Mouse (Mus musculus) adrenal gland, postnatal 4 days (tissue): Measurements from ENCODE around the gene Atp6v0a1. TPM values are rescaled to one million over a fixed set of nuclear protein-coding genes. Genes with fewer than 3 reads are reported as not detected.

Source experiments
- DNase-seq, 2 experiments: peaks; one replicate each; pipeline ENCODE4 v3.0.0; 2021 to 2022; ENCODE audit warnings: low spot score in 2 of 2, mixed read lengths in 2 of 2
- total RNA-seq, 2 experiments: library from RNA; stranded (reverse); gene quantifications; 2 replicates each; pipeline ENCODE4 v1.2.3; 2021

Gene Atp6v0a1
- total RNA-seq, 2 experiments from 2014 or later, result 103 to 106 TPM

DNA sequence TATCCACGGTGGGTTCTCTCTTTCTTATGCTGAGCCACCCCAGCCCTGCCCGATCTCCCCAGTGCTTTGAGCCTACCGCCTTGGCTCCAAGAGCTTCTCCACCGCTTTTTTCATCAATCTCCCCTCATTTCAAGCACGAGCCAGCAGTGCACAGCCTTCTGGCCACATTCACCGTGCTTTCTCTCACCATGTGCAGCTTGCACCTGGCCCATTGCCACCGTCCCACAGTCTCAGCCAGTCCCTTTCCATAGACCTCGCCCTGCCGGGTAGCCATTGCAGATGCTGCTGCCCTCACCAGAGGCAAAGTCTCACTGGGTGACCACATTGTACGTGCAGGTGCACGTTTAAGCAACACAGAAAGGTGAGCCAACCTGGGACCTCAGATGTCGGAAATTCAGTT, 14.1 kb downstream of the Atp6v0a1 start:
- no peak for DNase-seq

GRCm38 (mm10) chr11:101024001-101024400, 14.7 kb downstream of the Atp6v0a1 start:
- DNase-seq, result no peak

- no peak for DNase-seq
Observed at GRCm38 (mm10) chr11:101027121-101027520, 17.9 kb downstream of the Atp6v0a1 start.

- no peak for DNase-seq
Observed at GRCm38 (mm10) chr11:101029320-101029719, 20.1 kb downstream of the Atp6v0a1 start.

- DNase-seq, result no peak
Observed at GRCm38 (mm10) chr11:101030136-101030807, 21.0 kb downstream of the Atp6v0a1 start.

DNA sequence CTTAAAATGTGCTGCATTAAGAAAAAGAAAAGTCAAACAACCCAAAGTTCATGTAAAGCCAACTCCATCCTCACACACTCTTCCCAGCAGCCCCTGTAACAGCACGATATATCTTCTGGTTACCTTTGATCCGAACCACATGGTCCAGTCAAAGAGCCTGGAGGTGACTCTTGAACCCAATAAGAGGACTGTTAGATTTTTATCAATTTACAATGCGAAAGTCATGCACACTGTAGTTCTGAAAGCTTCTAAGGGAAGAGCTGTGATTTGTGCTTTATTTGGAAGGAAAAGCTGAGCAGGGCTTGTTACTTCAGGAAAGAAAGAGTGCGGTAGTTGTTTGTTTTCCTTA, 21.5 kb downstream of the Atp6v0a1 start:
- DNase-seq, result no peak

DNA sequence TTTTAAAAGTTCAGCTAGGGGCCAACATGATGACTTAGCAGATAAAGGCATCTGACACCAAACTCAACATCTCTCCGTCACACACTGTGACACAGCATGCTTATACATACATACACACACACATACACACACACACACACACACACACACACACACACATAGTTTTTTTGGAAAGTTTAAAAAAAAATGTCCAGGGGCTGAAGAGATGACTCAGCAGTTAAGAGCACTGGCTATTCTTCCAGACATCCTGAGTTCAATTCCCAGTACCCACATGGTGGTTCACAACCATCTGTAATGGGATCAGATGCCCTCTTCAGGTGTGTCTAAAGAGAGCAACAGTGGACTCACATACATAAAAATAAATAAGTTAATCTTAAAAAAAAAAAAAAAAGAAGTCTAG, 22.2 kb downstream of the Atp6v0a1 start:
- DNase-seq, result no peak

DNA sequence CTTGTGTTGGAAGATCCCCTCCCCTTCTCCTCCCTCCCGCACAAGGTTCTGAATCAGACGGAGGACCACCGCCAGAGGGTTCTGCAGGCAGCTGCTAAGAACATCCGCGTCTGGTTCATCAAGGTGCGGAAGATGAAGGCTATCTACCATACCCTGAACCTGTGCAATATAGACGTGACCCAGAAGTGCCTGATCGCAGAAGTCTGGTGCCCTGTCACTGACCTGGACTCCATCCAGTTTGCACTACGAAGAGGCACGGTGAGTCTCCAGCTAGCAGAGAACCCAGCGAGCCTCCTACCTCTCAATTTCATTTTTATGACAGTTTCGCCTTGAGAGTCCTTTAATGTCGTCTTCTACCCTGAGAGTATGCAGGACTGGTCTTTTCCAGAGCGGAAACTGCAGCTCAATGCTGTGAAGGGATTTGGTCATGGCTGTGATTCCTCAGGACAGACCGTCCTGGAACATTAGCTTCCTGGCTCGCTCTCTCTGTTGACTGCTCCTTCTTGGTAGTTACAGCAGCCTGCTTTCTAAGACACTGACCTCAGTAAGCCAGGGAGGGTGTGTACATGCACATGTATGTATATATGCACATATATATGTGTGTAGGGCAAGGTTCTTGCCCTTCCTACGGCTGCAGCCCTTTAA, 24.7 kb downstream of the Atp6v0a1 start:
- DNase-seq, result no peak

DNA sequence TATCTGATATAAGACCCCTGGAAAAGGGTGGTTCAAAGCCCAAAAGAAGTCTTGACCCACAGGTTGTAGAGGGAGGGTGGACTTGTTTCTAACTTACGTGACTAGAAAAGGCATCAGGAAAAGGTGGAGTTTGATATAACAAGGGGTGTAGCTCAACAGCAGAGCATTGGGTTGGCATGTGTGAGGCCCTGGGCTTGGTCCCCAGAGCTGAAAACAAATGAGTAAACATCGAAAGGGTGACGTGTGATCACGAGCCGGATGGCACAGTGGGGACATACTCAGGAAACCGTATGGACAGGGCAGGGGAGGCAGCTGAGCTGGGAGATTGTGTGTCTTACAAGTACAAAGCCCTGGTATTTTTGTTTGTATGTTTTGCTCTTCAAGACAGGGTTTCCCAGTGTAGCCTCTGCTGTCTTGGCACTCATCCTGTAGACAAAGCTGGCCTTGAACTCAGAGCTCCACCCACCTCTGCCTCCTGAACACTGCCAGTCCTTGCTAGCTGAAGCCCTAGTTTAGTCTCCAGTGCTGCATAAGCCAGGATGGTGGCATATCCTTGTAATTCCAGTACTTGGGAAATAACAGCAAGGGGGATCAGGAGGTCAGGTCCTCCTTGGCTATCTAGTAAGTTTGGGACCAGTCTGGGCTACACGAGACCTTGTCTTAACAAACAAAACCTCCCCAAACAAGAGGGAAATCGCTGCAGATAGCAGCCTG, 25.5 kb downstream of the Atp6v0a1 start:
- no peak for DNase-seq

DNA sequence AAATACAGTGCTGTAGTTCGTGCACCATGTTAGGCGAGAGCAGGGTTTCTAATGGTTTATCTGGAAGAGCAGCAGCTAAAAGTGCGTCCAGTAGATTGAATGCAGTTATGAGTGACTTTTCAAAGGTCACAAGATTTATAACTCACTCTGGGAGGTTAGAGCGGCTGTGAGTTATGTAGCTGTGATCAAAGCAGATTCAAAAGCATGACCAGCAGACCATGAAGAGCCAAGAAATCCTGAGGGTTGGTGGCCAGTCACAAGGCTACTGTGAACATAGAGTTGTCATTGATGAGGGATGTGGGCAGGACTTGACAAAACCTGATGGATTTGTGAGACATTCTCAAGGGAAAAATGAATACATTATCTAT, 26.1 kb downstream of the Atp6v0a1 start:
- DNase-seq, result no peak

DNA sequence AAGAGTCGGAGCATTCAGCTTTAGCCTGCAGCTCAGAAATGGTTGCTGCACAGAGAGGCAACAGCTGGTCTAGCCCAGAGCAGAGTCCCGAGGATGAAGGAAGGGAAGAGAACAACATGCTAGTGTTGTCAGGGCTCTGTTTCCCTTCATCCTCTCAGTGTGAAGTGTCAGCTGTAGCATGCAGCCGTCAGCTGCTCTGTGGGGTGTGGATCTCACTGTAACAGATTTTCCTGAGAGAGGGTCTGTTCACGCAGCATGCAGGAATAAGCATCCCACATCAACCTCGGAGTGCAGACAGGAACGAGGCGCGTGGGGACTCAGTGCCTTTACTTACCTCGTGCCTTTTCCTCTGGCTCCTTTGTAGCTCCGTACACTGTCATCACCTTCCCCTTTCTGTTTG, 28.5 kb downstream of the Atp6v0a1 start:
- no peak for DNase-seq

DNA sequence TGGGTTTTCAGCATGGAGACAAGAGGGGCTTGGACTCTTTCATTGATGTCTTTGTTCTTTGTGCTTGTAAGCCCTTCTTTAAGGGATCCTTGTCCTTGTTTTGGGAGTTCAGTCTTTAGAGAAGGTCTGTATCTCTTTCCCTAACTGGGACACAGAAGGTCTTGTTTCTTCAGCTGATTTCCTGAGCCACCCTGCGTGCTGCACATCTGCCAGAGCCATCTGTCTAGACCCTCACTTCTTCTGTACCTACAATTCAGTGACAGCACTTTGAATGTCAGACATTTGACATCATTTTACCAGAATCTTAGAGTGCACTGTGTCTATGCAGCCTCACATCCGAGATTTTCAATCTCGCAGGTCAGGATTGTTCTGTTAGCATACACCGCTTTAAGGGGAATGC, 36.6 kb downstream of the Atp6v0a1 start:
- no peak for DNase-seq

GRCm38 (mm10) chr11:101046440-101046839, 37.2 kb downstream of the Atp6v0a1 start:
- DNase-seq, result no peak

DNA sequence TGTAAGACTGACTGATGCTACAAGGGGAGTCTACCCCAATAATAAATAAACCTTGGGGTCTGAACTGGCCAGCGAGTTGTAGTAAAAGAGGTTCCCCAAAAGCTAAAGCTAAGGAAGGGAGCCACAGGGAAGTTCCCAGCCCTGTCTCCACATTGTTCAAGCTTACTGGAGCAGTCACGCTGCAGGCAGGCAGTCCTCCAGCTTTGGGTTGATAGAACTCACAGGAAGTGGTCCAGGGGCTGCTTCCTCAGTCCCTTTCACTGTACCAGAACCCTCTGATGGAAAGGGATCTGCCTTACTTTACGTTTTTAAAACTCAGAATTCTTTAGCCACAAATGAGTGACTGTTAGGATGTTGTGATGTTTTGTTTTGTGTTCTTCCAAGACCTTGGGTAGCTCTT, 38.2 kb downstream of the Atp6v0a1 start:
- DNase-seq, result no peak

DNA sequence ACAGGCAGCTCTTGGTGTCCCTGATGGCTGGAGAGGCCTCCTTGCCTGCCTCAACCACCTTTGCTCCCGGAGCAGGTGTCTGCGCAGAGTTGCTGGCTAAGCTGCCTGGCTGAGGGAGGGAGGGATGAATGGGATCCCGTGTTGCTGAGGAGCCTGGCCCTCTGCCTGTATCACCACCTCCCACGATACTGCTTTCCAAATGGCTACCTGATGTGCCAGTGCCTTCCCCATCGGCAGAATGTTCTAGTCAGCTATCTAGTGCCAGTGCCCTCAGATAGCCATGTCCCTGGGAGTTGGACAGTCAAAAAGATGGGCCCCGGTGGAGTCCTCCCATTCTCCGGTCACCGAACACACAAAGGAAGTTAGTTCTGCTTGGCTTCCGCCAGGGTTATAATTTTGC, 41.1 kb downstream of the Atp6v0a1 start:
- DNase-seq, result no peak

GRCm38 (mm10) chr11:101051051-101051493, 41.8 kb downstream of the Atp6v0a1 start:
- no peak for DNase-seq

- DNase-seq, result no peak
Observed at GRCm38 (mm10) chr11:101051617-101052016, 42.4 kb downstream of the Atp6v0a1 start.

DNA sequence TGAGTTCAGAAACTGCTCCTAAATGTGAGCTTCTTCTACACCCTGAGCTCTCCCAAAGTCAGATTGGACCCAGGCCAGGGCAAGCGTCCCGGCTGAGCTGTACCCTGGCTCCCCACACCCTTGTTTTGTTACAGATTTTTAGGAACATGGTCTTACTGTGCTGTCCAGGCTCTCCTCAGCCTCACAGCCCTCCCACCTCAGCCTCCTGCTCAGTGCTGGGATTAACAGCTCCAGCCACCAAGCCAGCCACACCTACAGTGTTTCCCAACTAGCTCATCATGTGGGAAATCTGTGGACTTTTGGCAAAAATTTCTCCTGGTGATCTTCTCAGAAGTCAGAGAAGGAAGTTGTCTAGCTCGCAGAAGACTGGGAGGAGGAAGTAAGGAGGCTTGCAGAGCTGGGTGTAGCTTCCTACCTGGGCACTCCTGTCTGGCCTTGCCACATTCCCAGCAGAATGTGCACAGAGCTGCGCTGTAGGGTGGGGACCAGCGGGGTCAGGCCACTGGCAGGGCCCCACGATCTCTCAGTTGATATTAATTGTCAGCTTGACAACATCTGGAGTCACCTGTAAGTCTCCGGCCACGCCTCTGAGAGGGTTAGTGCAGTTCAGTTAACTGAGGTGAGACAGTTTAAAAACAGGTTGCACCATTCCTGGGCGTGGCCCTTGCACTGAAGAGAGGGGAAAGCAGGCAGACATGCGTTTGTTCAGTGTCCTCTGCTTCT, 43.7 kb downstream of the Atp6v0a1 start:
- no peak for DNase-seq

DNA sequence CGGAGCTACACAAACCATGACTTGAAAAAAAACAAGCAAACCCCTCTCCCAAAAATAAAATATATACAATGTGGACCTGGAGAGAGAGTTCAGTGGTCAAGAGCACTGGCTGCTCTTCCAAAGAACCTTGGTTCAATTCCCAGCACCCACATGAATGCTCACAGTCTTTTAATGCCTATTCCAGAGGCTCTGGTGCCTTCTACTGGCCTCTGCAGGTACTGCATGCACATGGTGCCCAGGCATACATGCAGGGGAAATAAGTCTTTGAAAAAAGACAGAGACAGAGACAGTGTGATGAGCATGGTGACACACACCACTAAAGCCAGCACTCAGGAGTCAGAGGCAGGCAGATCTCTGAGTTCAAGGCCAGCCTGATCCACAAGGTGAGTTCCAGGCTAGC, 44.7 kb downstream of the Atp6v0a1 start:
- DNase-seq, result no peak

DNA sequence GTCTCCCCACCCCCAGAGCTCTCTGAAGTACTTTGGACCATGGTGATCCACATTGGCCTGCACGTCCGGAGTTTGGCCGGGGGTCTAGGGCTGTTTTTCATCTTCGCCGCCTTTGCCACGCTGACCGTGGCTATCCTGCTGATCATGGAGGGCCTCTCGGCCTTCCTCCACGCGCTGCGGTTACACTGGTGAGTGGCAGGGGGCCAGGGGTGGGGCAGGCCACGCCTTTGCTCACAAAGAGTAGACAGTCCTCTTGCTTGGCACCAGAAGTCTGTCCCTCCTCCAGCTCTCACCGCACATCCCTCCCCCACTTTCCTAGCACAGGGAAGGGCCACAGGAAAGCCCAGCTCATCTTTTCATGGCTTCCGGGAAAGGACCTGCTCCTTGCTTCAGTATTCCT, 46.2 kb downstream of the Atp6v0a1 start:
- no peak for DNase-seq

DNA sequence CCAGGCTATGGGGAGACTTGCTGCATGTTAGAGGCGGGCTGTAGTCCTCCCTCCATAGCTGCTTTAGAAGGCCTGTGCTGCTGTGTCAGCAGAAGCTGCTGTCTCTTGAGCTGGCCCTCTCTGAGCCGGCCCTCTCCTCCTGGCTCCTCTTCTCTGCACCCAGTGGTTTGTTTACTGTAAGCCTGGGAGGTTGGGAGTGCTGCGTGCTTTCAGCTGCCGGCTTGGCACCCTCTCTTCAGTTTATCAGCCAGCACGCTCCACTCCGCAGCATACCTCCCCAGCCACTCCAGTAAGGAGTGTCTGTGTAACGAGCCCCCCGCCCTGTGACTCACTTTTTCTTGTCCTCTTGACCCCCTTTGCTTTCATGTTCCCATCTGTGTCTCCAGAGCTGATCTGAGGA, 47.6 kb downstream of the Atp6v0a1 start:
- DNase-seq, result no peak

DNA sequence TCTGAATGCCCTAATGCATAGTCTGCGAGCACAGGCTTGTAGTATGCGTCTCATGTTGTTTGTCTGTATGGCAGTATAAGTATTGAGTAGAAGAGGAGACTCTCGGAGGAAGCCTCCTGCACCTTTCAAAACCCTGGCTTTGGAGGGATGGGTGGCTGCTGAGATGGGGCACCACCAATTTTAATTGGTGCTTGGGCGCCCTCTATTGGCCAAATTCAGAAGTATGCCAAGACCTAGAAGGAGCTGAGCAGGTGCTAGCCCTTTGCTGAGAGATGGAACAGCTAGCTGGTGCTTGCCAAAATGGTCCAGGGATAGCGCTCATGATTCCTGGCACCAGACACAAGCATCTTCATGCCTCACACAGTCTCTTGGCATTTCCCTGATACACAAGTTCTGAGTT, 48.6 kb downstream of the Atp6v0a1 start:
- DNase-seq, result peak in 1 of 2 experiments; percentile 77
